Mouse (Mus musculus) CH12.LX (cell line): ENCODE results near the gene Tceal8. TPM values are rescaled to one million over a fixed set of nuclear protein-coding genes. Genes with fewer than 3 reads are reported as not detected.

Experiments used
- DNase-seq: peaks from one replicate; pipeline ENCODE4 v3.0.0-alpha.2; 2013; ENCODE audit errors: extremely low read depth
- H3K27ac ChIP-seq: 2 replicates; pipeline ENCODE4 v1.5.1; 2012; ENCODE audit warnings: low read depth, mild to moderate bottlenecking, control low read depth, moderate library complexity; ENCODE audit not compliant: insufficient read depth
- H3K27me3 ChIP-seq: replicated peaks from 2 replicates; pipeline ENCODE3; 2012; ENCODE audit warnings: inconsistent platforms
- H3K36me3 ChIP-seq, 2 experiments: replicated peaks in 1 of 2; 2 replicates each; pipeline versions ENCODE3 to v1.6.1; 2012; ENCODE audit warnings: inconsistent platforms in 1 of 2, low read length in 1 of 2, mild to moderate bottlenecking in 1 of 2, mixed read lengths in 1 of 2, moderate library complexity in 1 of 2; ENCODE audit not compliant: control insufficient read depth in 1 of 2, insufficient read depth in 1 of 2
- H3K4me1 ChIP-seq, 2 experiments: 2 replicates each; pipeline ENCODE4 v1.6.1; 2012; ENCODE audit warnings: inconsistent platforms in 1 of 2, moderate library complexity in 1 of 2; ENCODE audit not compliant: insufficient read depth in 2 of 2, control insufficient read depth in 1 of 2
- H3K4me2 ChIP-seq: 2 replicates; pipeline ENCODE4 v1.6.1; 2012; ENCODE audit warnings: low read depth, mild to moderate bottlenecking, control low read depth; ENCODE audit not compliant: poor library complexity, insufficient read depth, severe bottlenecking
- H3K4me3 ChIP-seq, 3 experiments: fragments of 150-350 bp in 1 of 3; sonication (generic) in 1 of 3; replicated peaks in 1 of 3; 2 replicates each; pipeline versions ENCODE3 to v1.5.1; 2011 to 2012; ENCODE audit warnings: low read depth in 2 of 3, low read length in 2 of 3, mild to moderate bottlenecking in 2 of 3, moderate library complexity in 2 of 3, control low read depth in 1 of 3, improper control_type of control experiment in 1 of 3, inconsistent platforms in 1 of 3, mixed read lengths in 1 of 3; ENCODE audit not compliant: poor library complexity in 1 of 3
- H3K79me2 ChIP-seq: replicated peaks from 2 replicates; pipeline ENCODE4 v1.6.1; 2012; ENCODE audit warnings: mild to moderate bottlenecking, moderate library complexity; ENCODE audit not compliant: control insufficient read depth, poor library complexity, insufficient read depth, severe bottlenecking; ENCODE audit errors: extremely low read depth
- H3K9ac ChIP-seq: 2 replicates; pipeline ENCODE4 v1.6.1; 2012; ENCODE audit warnings: low read depth, mild to moderate bottlenecking, control low read depth, moderate library complexity; ENCODE audit not compliant: insufficient read depth
- H3K9me3 ChIP-seq: replicated peaks from 2 replicates; pipeline ENCODE3; 2012; ENCODE audit warnings: low read length, inconsistent platforms, mixed read lengths
- BHLHE40 ChIP-seq: IDR thresholded peaks from 2 replicates; pipeline ENCODE4 v1.6.1; 2011; ENCODE audit warnings: mild to moderate bottlenecking, low read depth, low read length, improper control_type of control experiment
- CHD1 ChIP-seq: IDR thresholded peaks from 2 replicates; pipeline ENCODE4 v1.6.1; 2012; ENCODE audit warnings: low read depth, low read length, improper control_type of control experiment, inconsistent platforms
- EP300 ChIP-seq: IDR thresholded peaks from 2 replicates; pipeline ENCODE4 v1.6.1; 2011; ENCODE audit warnings: low read length, improper control_type of control experiment
- HCFC1 ChIP-seq: IDR thresholded peaks from 2 replicates; pipeline ENCODE4 v1.6.1; 2012; ENCODE audit warnings: low read depth, mild to moderate bottlenecking, inconsistent platforms, low read length, improper control_type of control experiment
- IRF4 ChIP-seq: IDR thresholded peaks from 2 replicates; pipeline ENCODE4 v1.6.1; 2014; ENCODE audit warnings: low read depth, mild to moderate bottlenecking, inconsistent platforms, low read length, improper control_type of control experiment
- JUND ChIP-seq: conservative IDR thresholded peaks from 2 replicates; pipeline ENCODE4 v1.6.1; 2011; ENCODE audit warnings: low read depth, low read length, improper control_type of control experiment
- MAFK ChIP-seq: IDR thresholded peaks from 2 replicates; pipeline ENCODE4 v1.6.1; 2011; ENCODE audit warnings: low read length, improper control_type of control experiment; ENCODE audit not compliant: insufficient replicate concordance
- MEF2A ChIP-seq: IDR thresholded peaks from 2 replicates; pipeline ENCODE4 v1.6.1; 2014; ENCODE audit warnings: low read depth, mild to moderate bottlenecking, inconsistent platforms, low read length, improper control_type of control experiment, borderline replicate concordance
- MXI1 ChIP-seq: IDR thresholded peaks from 2 replicates; pipeline ENCODE4 v1.6.1; 2011; ENCODE audit warnings: mild to moderate bottlenecking, low read depth, low read length, improper control_type of control experiment
- NRF1 ChIP-seq: IDR thresholded peaks from 2 replicates; pipeline ENCODE4 v1.6.1; 2014; ENCODE audit warnings: low read depth, mild to moderate bottlenecking, inconsistent platforms, low read length, improper control_type of control experiment, moderate library complexity
- RCOR1 ChIP-seq: conservative IDR thresholded peaks from 2 replicates; pipeline ENCODE4 v1.6.1; 2012; ENCODE audit warnings: low read depth, mild to moderate bottlenecking, inconsistent platforms, low read length, improper control_type of control experiment
- TCF12 ChIP-seq: IDR thresholded peaks from 2 replicates; pipeline ENCODE4 v1.6.1; 2014; ENCODE audit warnings: low read depth, mild to moderate bottlenecking, inconsistent platforms, low read length, improper control_type of control experiment
- USF2 ChIP-seq: conservative IDR thresholded peaks from 2 replicates; pipeline ENCODE4 v1.6.1; 2011; ENCODE audit warnings: low read depth, low read length, improper control_type of control experiment
- ZC3H11A ChIP-seq: IDR thresholded peaks from 2 replicates; pipeline ENCODE4 v1.6.1; 2012; ENCODE audit warnings: low read depth, mild to moderate bottlenecking, inconsistent platforms, low read length, improper control_type of control experiment
- ZMIZ1 ChIP-seq: IDR thresholded peaks from 2 replicates; pipeline ENCODE4 v1.6.1; 2012; ENCODE audit warnings: low read depth, mild to moderate bottlenecking, inconsistent platforms, low read length, improper control_type of control experiment
- ZNF384 ChIP-seq: IDR thresholded peaks from 2 replicates; pipeline ENCODE4 v1.6.1; 2012; ENCODE audit warnings: low read depth, low read length, improper control_type of control experiment, inconsistent platforms
- dilution Hi-C: fragments of 300-500 bp; cut with MboI; formaldehyde crosslinking; loops from 2 replicates; pipeline ENCODE4 v1.14.3; 2020; ENCODE audit warnings: low sequenced_read_pairs; ENCODE audit not compliant: extremely low pct_unique_long_range_greater_than_20kb, extremely low pct_ligation_motif_present
- in situ Hi-C: fragments of 300-500 bp; cut with MboI; formaldehyde crosslinking; loops from 3 replicates; pipeline ENCODE4 v1.14.3; 2019; ENCODE audit warnings: low sequenced_read_pairs, low pct_ligation_motif_present, low pct_unique_long_range_greater_than_20kb, mixed read lengths
- polyA plus RNA-seq: library from polyadenylated mRNA; unstranded; fragments of >175 nt; gene quantifications from 2 replicates; pipeline ENCODE4 v1.2.1, GENCODE M21; 2012; ENCODE audit warnings: low read depth; ENCODE audit not compliant: insufficient read length
- total RNA-seq, 2 experiments: library from RNA; depleted of rRNA; stranded (reverse); fragments of 300-350 nt in 1 of 2; fragments of >200 nt in 1 of 2; gene quantifications; 2 replicates each; pipeline ENCODE4 v1.2.3; 2012 to 2014

Tceal8 gene
- total and polyA plus RNA-seq, 3 experiments, result 0.67 to 5.8 (median 1.3) TPM

DNA sequence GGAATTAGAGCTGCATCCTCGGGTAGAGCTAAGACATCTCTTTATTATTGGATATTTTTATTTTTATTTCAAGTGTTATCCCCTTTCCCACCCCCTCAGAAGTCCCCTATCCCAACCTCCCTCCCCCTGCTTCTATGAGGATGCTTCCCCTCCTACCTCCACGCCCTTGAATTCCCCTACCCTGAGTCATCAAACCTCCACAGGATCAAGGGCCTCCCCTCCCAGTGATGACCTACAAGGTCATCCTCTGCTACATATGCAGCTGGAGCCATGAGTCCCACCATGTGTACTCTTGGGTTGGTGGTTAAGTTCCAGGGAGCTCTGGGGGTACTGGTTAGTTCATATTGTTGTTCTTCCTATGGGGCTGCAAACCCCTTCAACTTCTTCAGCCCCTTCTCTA is 41.3 kb upstream of the Tceal8 start:
- H3K36me3 ChIP-seq, result no peaks in the 10 kb centered on the region
- in situ Hi-C loops, result no loop called here
- H3K79me2 ChIP-seq, result no peaks in the 10 kb centered on the region
- H3K4me1 ChIP-seq, result no peaks in the 10 kb centered on the region
- H3K9ac ChIP-seq, result no peak overlapping the region
- H3K4me2 ChIP-seq, result no peak overlapping the region
- no peak for DNase-seq
- no peaks in the 10 kb centered on the region for H3K9me3 ChIP-seq
- dilution Hi-C loops, result no loop called here
- H3K27ac ChIP-seq, result no peak overlapping the region
- H3K27me3 ChIP-seq, result no peaks in the 10 kb centered on the region
- TF ChIP-seq USF2 (no peak), CHD1 (no peak), ZC3H11A (no peak), BHLHE40 (no peak), ZNF384 (no peak), NRF1 (no peak), MEF2A (no peak), TCF12 (no peak), ZMIZ1 (no peak), MAFK (no peak), EP300 (no peak), RCOR1 (no peak), IRF4 (no peak)
- TF ChIP-seq, all 38 proteins: peak for 0
- no peak overlapping the region for H3K4me3 ChIP-seq

- Histone ChIP-seq H3K9ac (no peak overlapping the region), H3K4me3 (no peak overlapping the region), H3K36me3 (no peaks in the 10 kb centered on the region), H3K4me1 (no peaks in the 10 kb centered on the region), H3K4me2 (no peak overlapping the region), H3K79me2 (no peaks in the 10 kb centered on the region), H3K27ac (no peak overlapping the region), H3K9me3 (no peaks in the 10 kb centered on the region), H3K27me3 (no peaks in the 10 kb centered on the region)
- dilution Hi-C loops (no loop called here), in situ Hi-C loops (no loop called here)
- TF ChIP-seq ZMIZ1 (no peak), MXI1 (no peak), JUND (no peak), HCFC1 (no peak)
- DNase-seq, result no peak
These were observed 32.3 kb upstream of the Tceal8 start for GRCm38 (mm10) chrX:136204406-136204805.
